In the genomic region with DNA sequence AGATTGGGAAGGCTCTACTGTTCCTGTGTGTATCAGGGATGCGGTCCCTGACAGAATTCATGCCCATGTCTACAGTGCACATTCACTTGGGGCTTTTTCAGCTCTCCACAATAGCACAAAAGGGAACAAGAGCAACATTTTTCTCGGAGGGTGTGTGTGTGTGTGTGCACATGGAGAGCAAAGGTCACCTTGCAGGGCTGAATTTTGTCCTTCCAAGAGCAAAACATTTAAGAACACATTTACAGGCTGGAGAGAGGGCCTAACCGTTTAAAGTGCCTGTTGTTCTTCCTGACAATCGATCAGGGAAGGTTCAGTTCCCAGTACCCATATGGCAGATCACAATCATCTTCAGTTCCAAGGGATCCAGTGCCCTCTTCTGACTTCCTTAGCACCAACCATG, we compare ENCODE assay signal across 13 mouse cellular contexts.
"Had no signal": no experiment of that assay in that cellular context is flagged by ENCODE, and none has a peak within 500 bp of the region (broad histone marks: within the 10 kb centered on the region; RNA-seq: fewer than 3 reads in every experiment).

No protein-coding gene starts in this region.

- ATAC-seq: intestine, embryonic 15.5 days had no signal

- H3K9ac ChIP-seq: intestine, embryonic 15.5 days; limb, embryonic 12.5 days; limb, embryonic 15.5 days; liver, embryonic 13.5 days had no signal

- DNase-seq: left cerebral cortex, postnatal 4 days; liver, embryonic 13.5 days; lung, adult 2 months; lung, postnatal 14 days; lung, postnatal 4 days; midbrain, embryonic 14.5 days; thymus, adult 18-20 months; thymus, postnatal 36 days had no signal

- H3K4me3 ChIP-seq: intestine, embryonic 15.5 days; limb, embryonic 12.5 days; limb, embryonic 15.5 days; liver, embryonic 13.5 days had no signal

- H3K27ac ChIP-seq: intestine, embryonic 15.5 days; kidney, postnatal 0 days; limb, embryonic 12.5 days; limb, embryonic 15.5 days; liver, embryonic 13.5 days had no signal

- H3K27me3 ChIP-seq: intestine, embryonic 15.5 days; limb, embryonic 12.5 days; limb, embryonic 15.5 days; liver, embryonic 13.5 days had no signal

- H3K36me3 ChIP-seq: intestine, embryonic 15.5 days; limb, embryonic 15.5 days; liver, embryonic 13.5 days had no signal

- H3K9me3 ChIP-seq: intestine, embryonic 15.5 days; limb, embryonic 12.5 days; limb, embryonic 15.5 days; liver, embryonic 13.5 days had no signal

- H3K4me2 ChIP-seq: intestine, embryonic 15.5 days; limb, embryonic 12.5 days; limb, embryonic 15.5 days; liver, embryonic 13.5 days; midbrain, embryonic 11.5 days had no signal
